Mouse (Mus musculus) ES-Bruce4 (cell line): ENCODE data around the gene Dst.

Experiments used
- CTCF ChIP-seq: IDR thresholded peaks from one replicate; pipeline ENCODE4 v1.8.1; 2011; ENCODE audit warnings: low read depth, low read length
- POLR2A ChIP-seq: IDR thresholded peaks from one replicate; pipeline ENCODE4 v1.8.1; 2011; ENCODE audit warnings: low read length; ENCODE audit not compliant: insufficient read depth

DNA sequence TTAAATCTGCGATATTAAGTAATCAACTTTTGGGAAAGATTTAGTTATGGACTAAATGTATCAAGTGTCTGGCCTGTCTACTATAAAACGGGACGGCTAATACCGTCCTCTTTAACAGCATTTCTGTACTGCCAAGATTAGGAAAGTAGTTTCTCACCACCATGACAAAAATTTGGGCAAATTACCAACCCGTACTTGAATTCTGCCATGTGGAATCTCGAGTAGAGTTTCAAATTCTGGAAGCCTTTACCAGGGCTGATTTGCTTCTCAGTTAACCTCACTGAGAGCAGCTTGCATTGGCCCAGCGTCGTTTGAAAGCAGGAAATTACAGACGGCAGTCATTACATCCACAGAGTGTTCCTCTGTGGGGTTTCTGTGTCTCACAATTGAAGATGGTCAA is 310.8 kb downstream of the Dst start:
- no peak for TF ChIP-seq CTCF
- no peak for TF ChIP-seq POLR2A
